Mouse (Mus musculus): ENCODE data around the gene Lhfpl3.
A peak's percentile ranks its signal among the peaks of the same experiment; 100 is the strongest.

Lhfpl3 gene

GRCm38 (mm10) chr5:23140183-23140921 is 394.5 kb downstream of the Lhfpl3 start:
- DNase-seq (ENCODE audit: low spot score) = no peak

- no peak for DNase-seq (ENCODE audit: low spot score)
These were observed 407.4 kb downstream of the Lhfpl3 start for GRCm38 (mm10) chr5:23153210-23153609.

- DNase-seq (ENCODE audit: low spot score) = no peak
These were observed 408.6 kb downstream of the Lhfpl3 start for GRCm38 (mm10) chr5:23154439-23154838.

- peak; percentile 5 for DNase-seq (ENCODE audit: low spot score)
These were observed 420.1 kb downstream of the Lhfpl3 start for GRCm38 (mm10) chr5:23165947-23166350.

- DNase-seq (ENCODE audit: low spot score) = no peak
These were observed 420.8 kb downstream of the Lhfpl3 start for GRCm38 (mm10) chr5:23166658-23167057.

GRCm38 (mm10) chr5:23189633-23190032 is 443.8 kb downstream of the Lhfpl3 start:
- DNase-seq (ENCODE audit: low spot score) = no peak

GRCm38 (mm10) chr5:23196879-23197278 is 451.0 kb downstream of the Lhfpl3 start:
- DNase-seq (ENCODE audit: low spot score) = no peak

- no peak for DNase-seq (ENCODE audit: low spot score)
These were observed 467.2 kb downstream of the Lhfpl3 start for GRCm38 (mm10) chr5:23213086-23213485.

GRCm38 (mm10) chr5:23214646-23215045 is 468.8 kb downstream of the Lhfpl3 start:
- DNase-seq (ENCODE audit: low spot score) = no peak

- no peak for DNase-seq (ENCODE audit: low spot score)
These were observed 473.8 kb downstream of the Lhfpl3 start for GRCm38 (mm10) chr5:23219655-23220054.

GRCm38 (mm10) chr5:23224759-23225536 is 479.1 kb downstream of the Lhfpl3 start:
- DNase-seq (ENCODE audit: low spot score) = no peak

GRCm38 (mm10) chr5:23225621-23226020 is 479.8 kb downstream of the Lhfpl3 start:
- no peak for DNase-seq (ENCODE audit: low spot score)

- no peak for DNase-seq (ENCODE audit: low spot score)
These were observed 480.9 kb downstream of the Lhfpl3 start for GRCm38 (mm10) chr5:23226753-23227152.

- no peak for DNase-seq (ENCODE audit: low spot score)
These were observed 501.1 kb downstream of the Lhfpl3 start for GRCm38 (mm10) chr5:23246974-23247373.

- no peak for DNase-seq (ENCODE audit: low spot score)
These were observed 501.9 kb downstream of the Lhfpl3 start for GRCm38 (mm10) chr5:23247784-23248183.

GRCm38 (mm10) chr5:23248303-23248702 is 502.4 kb downstream of the Lhfpl3 start:
- DNase-seq (ENCODE audit: low spot score) = no peak

- DNase-seq (ENCODE audit: low spot score) = no peak
These were observed 504.3 kb downstream of the Lhfpl3 start for GRCm38 (mm10) chr5:23249896-23250875.

GRCm38 (mm10) chr5:23251462-23252224 is 505.8 kb downstream of the Lhfpl3 start:
- no peak for DNase-seq (ENCODE audit: low spot score)

- no peak for DNase-seq (ENCODE audit: low spot score)
These were observed 510.1 kb downstream of the Lhfpl3 start for GRCm38 (mm10) chr5:23255816-23256418.

GRCm38 (mm10) chr5:23273309-23273708 is 527.5 kb downstream of the Lhfpl3 start:
- no peak for DNase-seq (ENCODE audit: low spot score)

GRCm38 (mm10) chr5:23279364-23279763 is 533.5 kb downstream of the Lhfpl3 start:
- DNase-seq (ENCODE audit: low spot score) = no peak
